Mouse (Mus musculus) left cerebral cortex, postnatal 36 days (tissue): ENCODE measurements around the gene Dppa4. TPM values are rescaled to one million over a fixed set of nuclear protein-coding genes. Genes with fewer than 3 reads are reported as not detected.
"Not testable (repeated sequence)": the region's sequence is repeated elsewhere in the genome, so short reads cannot be mapped to it uniquely, and the experiment has no call there.

Experiments
- DNase-seq, 2 experiments: peaks; one replicate each; pipeline ENCODE4 v3.0.0; 2021 to 2022; ENCODE audit warnings: low spot score in 2 of 2, mixed read lengths in 1 of 2
- intact Hi-C: fragments of 180-260 bp; cut with DNase I; formaldehyde crosslinking; loops from one replicate; pipeline ENCODE4 v1.15.1; 2025
- total RNA-seq, 2 experiments: library from RNA; stranded (reverse); gene quantifications; 2 replicates each; pipeline ENCODE4 v1.2.3; 2021

The Dppa4 gene
- not detected for total RNA-seq

DNA sequence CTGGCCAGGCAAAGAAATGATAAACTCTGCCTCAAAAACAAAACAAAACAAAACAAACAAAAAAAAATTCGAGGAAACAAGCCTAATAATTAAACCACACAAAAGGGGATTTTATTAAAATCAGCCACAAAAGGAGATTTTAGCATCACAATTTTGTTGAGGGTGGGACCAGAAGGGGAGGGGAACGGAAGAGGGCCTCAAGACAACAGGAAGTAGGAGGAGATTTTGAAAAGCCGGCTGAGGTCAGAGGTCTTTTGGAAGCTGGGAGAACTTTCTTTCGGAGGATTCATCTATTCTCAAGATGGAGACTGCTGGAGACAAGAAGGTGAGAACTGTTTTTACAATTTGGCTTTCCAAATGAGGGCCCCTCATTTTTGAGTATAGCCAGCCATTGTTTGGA is at the start of gene Dppa4:
Dppa4 (plus strand) TSS at position 217 of the 400 bp plus-strand sequence.
- no peak for DNase-seq
- intact Hi-C loops: no loop called here

DNA sequence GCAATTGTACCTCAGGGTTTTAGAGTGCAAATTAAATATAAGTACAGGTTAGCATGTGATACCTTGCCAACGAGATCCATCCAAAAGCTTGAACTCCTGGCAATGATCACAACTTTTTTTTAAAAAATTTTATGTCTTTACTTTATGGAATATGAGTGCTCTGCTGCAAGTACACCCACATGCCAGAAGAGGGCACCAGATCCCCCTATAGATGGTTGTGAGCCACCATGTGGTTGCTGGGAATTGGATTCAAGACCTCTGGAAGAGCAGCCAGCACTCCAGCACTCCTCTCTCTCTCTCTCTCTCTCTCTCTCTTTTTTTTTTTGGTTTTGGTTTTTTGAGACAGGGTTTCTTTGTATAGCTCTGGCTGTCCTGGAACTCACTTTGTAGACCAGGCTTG is 48.5 kb upstream of the Dppa4 start:
- intact Hi-C loops: no loop called here
- DNase-seq: no peak

DNA sequence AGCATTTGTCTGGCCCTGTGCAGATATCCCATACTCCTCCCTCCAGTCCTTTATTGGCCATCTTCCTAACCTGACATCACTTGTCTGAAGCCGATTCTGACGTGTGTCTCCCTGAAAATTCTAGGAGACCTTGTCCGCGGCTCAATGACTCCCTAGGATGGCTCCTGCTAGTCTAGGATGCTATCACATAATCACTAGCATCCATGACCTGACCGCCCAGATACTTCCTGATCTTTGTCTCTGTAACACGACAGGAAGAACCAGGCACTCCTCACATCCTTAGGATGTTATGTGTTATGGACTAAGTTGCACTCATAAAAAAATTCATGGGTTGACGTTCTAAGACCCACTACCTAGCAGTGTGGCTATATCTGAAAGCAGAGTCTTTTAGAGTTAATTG is 45.9 kb upstream of the Dppa4 start:
- intact Hi-C loops: no loop called here
- DNase-seq: no peak

DNA sequence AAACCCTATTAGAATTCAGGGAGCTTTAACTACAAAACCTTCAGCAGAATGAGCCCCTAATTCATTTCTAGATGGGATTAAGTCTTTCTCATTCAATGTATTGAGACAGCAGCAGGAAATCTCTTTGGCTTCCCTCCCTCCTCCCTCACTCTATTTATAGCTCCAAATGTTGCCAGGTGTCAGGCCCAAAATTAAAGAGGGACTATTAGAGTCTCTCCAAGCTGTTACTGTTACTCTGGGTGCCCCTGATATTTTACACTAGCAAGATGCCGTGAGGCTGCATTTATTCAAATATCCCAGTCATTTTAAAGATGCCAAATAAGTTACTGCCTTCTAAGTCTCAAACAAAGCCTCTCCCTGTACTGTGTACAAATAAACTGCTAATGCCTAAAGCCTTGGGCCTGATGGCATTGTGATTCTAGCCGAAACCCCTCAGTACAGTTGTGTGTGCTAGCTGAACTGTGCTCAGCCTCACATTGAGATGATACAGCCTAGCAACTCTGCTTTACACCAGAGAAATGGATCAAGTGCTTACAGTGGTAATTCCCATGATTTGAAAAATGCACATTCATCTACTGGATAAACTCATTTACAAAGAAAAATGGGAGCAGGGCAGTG is 36.4 kb upstream of the Dppa4 start:
- no peak for DNase-seq
- intact Hi-C loops: no loop called here

DNA sequence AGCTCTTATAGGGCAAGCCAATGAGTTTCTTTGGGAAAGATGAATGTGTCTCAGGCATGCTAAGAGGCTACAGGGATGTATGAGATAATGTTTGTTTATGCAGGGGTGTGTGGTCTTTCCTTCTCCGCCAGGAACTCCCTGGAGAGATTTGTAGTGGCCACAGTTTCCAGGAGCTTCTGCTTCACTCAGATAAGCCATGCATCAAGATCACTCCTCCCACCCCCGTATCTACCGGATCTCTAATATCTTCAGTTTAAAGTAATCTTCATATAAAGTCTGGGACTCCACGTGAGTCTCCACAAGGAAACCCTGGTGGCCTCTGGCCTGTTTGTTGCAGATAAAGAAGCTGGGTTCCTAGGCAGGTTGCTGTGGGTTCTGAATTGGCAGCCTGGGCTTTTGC is 30.7 kb upstream of the Dppa4 start:
- intact Hi-C loops: no loop called here
- DNase-seq: no peak

DNA sequence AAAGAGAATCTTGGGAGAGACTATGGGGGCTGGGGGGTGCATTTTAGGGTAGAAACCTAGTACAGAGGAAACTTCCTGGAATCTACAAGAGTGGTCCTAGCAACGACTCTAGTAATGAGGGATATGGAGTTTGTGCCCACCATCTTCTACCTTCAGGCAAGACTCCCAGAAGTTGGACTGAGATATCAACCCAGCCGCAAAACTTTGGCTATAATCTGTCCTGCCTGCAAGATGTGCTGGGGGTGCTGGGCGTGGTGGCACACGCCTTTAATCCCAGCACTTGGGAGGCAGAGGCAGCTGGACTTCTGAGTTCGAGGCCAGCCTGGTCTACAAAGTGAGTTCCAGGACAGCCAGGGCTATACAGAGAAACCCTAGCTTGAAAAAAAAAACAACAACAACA is 28.9 kb upstream of the Dppa4 start:
- intact Hi-C loops: no loop called here
- DNase-seq: no peak

DNA sequence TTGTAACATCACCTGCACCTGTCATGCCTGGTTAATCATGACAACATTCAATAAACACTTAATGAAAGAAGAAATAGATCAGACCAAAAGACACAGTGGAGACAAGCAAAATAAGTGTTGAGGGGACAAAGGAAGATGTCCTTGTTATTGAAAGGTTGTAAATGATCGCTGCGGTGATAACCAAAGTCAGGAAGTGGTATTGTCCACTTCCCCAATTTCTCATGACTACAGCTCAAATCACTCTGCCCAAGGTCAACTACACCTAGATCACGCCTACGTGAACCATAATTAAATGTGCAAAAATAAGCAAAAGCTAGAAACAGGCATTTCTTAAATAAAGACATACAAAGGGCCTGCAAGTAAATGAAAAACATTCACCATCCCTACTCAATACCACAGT is 24.0 kb upstream of the Dppa4 start:
- intact Hi-C loops: no loop called here
- no peak for DNase-seq

DNA sequence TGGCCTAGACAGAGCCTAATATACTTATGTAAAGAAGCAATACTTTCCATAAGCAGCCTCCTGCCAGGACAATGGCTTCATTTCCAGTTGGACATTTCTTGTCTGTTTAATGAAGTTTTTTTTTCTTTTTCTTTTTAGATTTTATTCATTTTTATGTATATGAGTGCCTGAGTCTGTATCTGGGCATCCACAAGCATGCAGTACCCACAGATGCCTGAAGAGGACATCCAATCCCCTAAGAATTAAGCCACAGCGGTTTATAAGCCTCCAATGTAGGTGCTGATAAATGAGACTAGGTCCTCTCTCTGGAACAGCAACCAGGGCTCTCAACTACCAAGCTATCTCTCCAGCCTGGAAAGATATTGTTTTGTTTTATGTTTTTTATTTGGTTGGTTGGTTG is 20.6 kb upstream of the Dppa4 start:
- intact Hi-C loops: no loop called here
- no peak for DNase-seq

DNA sequence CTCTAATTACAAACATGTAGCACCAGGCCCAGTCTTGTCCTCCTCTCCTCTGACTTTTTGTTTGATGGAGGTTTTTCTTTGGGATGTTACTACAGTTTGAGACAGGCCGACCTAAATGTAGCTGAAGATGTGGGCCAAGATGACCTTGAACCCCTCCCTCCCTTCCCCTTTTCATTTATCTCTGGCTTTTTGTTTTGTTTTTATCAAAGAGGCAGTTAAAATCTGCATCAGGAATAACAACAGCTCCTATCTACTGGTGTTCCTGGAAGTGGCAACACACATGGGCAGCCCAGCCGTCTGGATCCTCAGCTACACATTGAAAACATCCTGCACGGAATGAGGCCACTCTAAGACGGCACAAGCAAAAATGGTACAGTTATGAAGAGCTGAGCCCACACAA is 17.7 kb upstream of the Dppa4 start:
- intact Hi-C loops: no loop called here
- no peak for DNase-seq

DNA sequence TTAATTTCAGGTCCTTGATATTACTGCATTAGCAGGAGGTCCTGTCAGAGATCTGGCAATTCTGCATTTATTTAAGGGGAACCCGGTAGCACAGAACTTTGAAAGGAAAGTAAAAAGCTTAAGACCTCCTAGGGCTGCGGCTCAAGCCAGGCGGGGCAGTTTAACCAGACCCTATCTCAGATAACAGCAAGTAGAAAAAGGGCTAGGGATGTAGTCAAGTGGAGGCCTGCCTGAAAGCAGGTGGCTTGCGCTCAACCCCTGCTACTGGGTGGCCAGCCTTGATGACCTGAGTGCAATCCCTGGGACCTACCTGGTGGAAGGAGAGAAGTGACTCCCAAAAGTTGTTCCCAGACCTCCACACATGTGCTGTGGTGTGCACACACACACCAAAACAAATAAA is 6.6 kb upstream of the Dppa4 start:
- DNase-seq: no peak
- intact Hi-C loops: no loop called here

DNA sequence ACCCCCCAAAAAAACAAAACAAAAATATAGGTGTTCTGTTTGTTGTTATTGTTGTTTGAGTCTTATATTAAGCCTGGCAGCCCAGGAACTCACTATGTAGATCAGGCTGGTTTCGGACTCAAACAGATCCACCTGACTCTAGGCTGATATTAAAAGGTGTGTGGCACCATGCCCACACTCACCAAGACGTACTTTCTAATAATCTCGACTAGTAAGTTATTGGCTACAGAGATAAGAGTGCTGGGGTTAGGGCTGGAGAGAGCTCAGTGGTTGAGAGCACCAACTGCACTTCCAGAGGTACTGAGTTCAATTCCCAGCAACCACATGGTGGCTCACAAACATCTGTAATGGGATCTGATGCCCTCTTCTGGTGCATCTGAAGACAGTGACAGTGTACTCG is 2.6 kb upstream of the Dppa4 start:
- intact Hi-C loops: no loop called here
- no peak for DNase-seq

DNA sequence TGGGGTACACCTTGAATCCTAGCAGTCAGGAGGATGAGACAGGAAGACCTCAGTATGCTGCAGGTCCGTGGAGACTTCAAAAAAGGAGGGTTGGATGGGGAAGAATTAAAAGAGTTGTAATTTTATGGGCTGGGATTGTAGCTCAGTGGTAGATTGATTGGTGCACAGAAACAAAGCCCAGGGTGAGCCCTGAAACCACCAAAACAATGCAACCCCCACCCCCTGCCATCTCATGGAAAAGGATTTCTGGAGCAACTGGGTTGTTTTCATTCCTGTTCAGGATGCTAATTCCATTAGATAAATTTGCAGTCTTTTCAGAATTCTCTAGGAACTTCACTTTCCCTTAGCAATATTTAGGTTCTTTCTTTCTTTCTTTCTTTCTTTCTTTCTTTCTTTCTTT is 732 bp upstream of the Dppa4 start:
- intact Hi-C loops: no loop called here
- no peak for DNase-seq

DNA sequence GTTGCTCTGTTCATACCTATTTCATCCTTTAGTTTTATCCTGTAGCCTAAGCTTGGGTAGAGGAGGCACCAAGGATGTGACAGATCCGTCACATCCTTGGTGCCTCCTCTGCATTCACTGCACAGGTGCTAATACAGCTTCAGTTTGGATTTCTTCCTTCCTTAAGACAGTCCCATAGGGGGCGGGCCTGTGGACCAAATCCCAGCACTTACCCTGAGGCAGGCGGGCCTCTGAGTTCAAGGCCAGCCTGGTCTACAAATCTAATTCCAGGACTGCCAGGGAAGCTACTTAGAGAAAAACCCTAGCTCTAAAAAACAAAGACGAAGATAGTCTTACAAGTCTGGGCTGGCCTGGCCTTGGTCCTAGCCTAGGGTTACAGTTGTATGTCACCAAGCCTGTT is 2.0 kb downstream of the Dppa4 start:
- intact Hi-C loops: loop anchor here (5.0 kb wide), 1 partner anchor 1263 kb away; no protein-coding TSS in a partner anchor
- DNase-seq: no peak

DNA sequence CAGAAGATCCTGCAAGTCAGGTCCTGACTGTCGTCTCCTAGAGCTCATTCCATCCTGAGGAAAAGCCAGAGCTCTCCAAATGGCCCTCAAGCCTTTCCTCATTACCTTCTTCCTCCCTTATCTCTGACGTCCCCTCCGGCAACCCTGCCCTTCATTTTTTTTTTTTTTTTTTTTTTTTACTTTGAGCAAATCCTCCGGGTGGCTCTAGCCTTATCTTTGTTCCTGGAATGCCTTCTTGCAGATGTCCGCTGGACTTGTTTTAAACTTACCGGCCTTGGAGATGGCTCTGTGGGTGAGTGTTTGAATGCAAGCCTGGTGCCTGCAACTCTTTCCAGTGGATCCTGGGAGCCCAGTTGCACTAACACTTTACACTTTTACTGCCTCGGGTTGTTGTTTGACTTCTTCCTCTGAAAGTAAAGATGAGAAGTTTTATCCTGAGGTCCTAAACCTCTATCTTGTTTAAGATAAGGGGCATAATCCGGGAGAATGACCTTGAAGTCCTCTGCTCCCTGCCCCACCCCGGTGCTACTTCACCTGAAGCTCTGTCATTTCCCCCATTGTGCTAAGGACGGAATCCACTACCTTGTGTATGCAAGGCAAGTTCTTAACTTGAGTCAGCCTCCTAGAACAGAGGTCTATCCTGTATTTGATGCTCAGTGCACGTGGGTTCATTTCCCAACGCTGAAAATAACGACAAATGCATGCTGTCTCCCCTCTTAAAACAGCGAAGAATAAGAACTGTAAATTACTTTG is 14.0 kb downstream of the Dppa4 start:
- intact Hi-C loops: no loop called here
- no peak for DNase-seq

DNA sequence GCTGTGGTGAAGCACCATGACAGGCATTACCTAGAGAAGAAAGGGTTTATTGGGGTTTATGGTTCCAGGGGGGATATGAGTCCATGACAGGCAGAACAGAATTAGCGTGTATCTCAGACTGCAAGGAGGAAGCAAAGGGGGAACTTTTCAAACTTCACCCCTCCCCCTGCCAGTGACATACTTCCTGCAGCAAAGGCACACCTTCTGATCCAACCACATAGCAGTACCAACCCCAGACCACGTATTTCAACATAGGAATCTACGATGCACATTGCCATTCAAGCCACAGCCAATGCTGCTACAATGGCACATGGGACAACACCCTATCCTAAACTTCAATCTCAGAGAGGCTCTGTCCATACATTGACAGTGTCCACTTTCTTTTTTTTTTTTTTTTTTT is 16.4 kb downstream of the Dppa4 start:
- no peak for DNase-seq
- intact Hi-C loops: no loop called here

DNA sequence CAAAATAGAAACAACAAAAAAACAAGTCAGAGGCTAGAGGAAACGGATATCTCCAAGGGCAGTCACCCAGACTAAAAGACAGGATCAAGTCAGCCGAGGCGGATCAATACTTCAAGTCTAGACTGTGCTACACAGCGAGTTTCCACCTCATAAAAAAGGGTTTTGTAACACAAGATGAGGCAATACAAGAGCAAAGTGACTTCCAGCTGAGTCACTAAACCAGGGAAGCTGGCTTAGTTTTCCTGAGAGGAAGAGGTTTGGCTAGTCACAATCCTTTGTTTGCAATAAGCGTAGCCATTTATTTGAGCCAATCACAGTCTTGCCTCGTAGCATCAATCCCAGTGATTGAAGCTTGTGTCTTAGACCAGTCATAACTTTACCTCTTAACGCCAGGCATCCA is 20.0 kb downstream of the Dppa4 start, which contains the start of gene Dppa2:
Dppa2 (plus strand) TSS at position 400 of the 400 bp plus-strand sequence.
- intact Hi-C loops: no loop called here
- no peak for DNase-seq

DNA sequence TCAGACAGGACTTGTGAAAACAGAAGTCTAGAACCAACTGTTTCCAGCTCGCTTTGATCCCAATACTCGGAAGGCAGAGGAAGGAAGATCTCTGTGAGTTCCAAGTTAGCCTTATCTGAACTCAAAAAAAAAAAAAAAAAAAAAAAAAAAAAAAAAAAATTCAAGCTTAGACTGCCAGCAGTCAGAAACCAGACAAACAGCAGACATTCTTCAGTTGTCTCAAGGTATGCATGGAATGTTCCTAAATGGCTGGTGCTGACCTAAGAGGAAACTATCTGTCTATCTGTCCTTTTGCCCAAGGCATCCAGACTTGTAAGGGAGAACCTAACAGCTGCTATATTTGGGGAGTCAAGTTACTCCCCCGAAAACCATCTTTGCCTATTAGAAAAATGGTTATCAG is 20.4 kb downstream of the Dppa4 start:
- intact Hi-C loops: no loop called here
- DNase-seq: no peak

DNA sequence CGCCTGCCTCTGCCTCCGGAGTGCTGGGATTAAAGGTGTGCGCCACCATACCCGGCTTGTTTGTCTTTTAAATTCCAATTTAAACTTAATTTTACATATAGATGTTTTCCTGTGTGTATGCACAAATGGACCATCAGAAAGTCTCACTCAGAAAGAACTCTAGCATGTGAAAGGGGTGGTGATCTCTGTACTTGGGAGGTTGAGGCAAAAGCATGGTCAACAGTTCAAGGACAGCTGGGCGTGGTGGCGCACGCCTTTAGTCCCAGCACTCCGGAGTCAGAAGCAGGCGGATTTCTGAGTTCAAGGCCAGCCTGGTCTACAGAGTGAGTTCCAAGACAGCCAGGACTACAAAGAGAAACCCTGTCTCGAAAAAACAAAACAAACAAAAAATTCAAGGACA is 25.4 kb downstream of the Dppa4 start:
- intact Hi-C loops, DNase-seq: not testable (repeated sequence)

DNA sequence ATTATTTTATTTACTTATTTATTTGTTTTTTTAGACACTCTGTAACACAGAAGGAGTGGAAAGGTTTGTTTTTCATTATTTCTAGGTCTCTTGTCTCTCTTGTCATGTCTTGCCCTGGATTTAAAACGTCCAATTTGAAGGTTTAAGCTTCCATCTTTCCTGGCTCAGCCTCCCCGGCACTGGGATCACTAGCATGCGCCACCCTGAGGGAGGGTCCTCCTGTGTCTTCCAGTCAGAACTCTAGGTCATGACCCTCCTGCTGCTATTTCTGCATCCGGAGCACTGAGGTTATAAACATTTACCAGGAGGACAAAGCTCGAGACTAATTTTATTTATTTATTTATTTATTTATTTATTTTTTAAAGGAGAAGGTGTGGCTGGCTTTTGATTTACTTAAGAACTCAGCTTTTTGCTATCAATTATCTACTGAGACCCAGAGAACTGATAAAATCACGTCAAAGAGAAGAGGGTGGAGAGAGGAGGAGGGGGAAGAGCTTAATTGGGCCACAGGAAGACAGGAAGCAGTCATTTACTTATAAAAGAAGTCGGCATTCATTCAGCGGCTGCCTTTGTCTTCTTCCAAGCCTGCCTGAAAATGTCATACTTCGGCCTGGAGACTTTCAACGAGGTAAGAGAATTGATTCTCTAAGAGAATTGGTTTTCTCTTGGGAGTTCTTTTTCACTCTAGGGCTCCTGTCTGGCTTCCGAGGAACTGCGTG is 26.5 kb downstream of the Dppa4 start:
- DNase-seq: no peak
- intact Hi-C loops: no loop called here

DNA sequence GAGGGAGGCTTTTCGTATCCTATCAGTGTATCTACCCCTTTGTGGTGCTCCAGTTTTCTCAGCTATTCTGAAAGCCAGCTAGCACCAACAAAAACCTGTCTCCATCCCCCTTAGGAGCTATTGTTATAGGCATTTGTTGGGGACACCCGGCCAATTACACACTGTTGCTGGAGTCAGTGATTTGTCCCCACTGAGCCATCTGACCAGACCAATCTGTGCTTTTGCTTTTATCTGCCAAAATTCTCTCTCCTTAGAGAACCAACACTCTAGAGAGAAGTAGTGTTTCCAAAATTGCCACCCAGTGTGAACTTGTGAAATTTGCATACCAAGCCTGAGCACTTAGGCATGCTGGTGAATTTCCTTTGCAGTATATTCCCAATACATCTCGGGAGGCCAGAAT is 31.8 kb downstream of the Dppa4 start:
- intact Hi-C loops: no loop called here
- peak in 1 of 2 experiments; percentile 5 for DNase-seq

DNA sequence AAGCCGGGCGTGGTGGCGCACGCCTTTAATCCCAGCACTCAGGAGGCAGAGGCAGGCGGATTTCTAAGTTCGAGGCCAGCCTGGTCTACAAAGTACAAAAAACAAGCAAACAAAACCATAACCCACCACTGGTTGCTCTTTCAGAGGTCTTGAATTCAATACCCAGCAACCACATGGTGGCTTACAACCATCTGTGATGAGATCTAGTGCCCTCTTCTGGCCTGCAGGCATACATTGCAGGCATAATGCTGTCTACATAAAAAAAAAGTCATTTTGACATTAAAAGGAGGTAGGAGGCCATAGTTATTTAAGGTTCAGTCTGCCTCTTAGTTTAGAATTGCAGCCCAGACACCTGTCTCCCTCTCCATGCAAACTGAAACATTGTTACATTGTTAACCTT is 37.2 kb downstream of the Dppa4 start:
- no peak for DNase-seq
- intact Hi-C loops: no loop called here
